Mouse (Mus musculus) midbrain, postnatal 0 days (tissue): ENCODE results near the gene Myo5a. TPM values are rescaled to one million over a fixed set of nuclear protein-coding genes. Genes with fewer than 3 reads are reported as not detected.

Experiments
- ATAC-seq: fragments of 200-750 bp; cut with Nextera tagmentation; 2 replicates; pipeline ENCODE4 v1.8.0; 2017; ENCODE audit warnings: moderate number of reproducible peaks, mild to moderate bottlenecking, moderate TSS enrichment, moderate library complexity; ENCODE audit not compliant: low FRiP score
- DNase-seq: peaks from one replicate; pipeline ENCODE4 v3.0.0-alpha.2; 2015; ENCODE audit warnings: low spot score
- H3K27ac ChIP-seq: fragments of 300-500 bp; sonication (generic); 2 replicates; pipeline ENCODE4 v1.5.1; 2014; ENCODE audit warnings: low read depth, mild to moderate bottlenecking, low read length, mixed read lengths
- H3K27me3 ChIP-seq: fragments of 300-500 bp; sonication (generic); 2 replicates; pipeline ENCODE4 v1.6.1; 2014; ENCODE audit warnings: low read length, control low read depth, mixed read lengths; ENCODE audit not compliant: insufficient read depth
- H3K36me3 ChIP-seq: fragments of 300-500 bp; sonication (generic); 2 replicates; pipeline ENCODE4 v1.6.1; 2014; ENCODE audit warnings: low read length, control low read depth, mixed read lengths; ENCODE audit not compliant: insufficient read depth
- H3K4me1 ChIP-seq: fragments of 300-500 bp; sonication (generic); 2 replicates; pipeline ENCODE4 v1.6.1; 2014; ENCODE audit warnings: mild to moderate bottlenecking, control low read depth, antibody characterized with exemption, low read length, mixed read lengths; ENCODE audit not compliant: insufficient read depth
- H3K4me2 ChIP-seq: fragments of 300-500 bp; sonication (generic); 2 replicates; pipeline ENCODE4 v1.6.1; 2014; ENCODE audit warnings: low read depth, mild to moderate bottlenecking, low read length, mixed read lengths; ENCODE audit not compliant: poor library complexity, severe bottlenecking
- H3K4me3 ChIP-seq: fragments of 300-500 bp; sonication (generic); 2 replicates; pipeline ENCODE4 v1.5.1; 2014; ENCODE audit warnings: low read depth, mild to moderate bottlenecking, low read length, moderate library complexity
- H3K9ac ChIP-seq: fragments of 300-500 bp; sonication (generic); replicated peaks from 2 replicates; pipeline ENCODE4 v1.6.1; 2014; ENCODE audit warnings: mild to moderate bottlenecking, low read length, moderate library complexity, mixed read lengths; ENCODE audit not compliant: poor library complexity, severe bottlenecking
- H3K9me3 ChIP-seq: fragments of 300-500 bp; sonication (generic); 2 replicates; pipeline ENCODE4 v1.6.1; 2016; ENCODE audit warnings: low read length, control low read depth
- CTCF ChIP-seq: IDR thresholded peaks from 2 replicates; pipeline ENCODE4 v1.5.1; 2016; ENCODE audit warnings: antibody characterized with exemption, mild to moderate bottlenecking
- WGBS: fragments of 180-500 bp; shearing (Covaris S2); extraction: QIAGEN DNeasy Blood & Tissue Kit; methylation state at CpG from one replicate; pipeline ENCODE4 v1.1.7; 2014; 5-methylcytosine and 5-hydroxymethylcytosine counted together
- polyA plus RNA-seq: library from polyadenylated mRNA; unstranded; fragments of >200 nt; fragmentation: Nextera tagmentation; extraction: Ambion mirVana; gene quantifications from 2 replicates; pipeline ENCODE4 v1.2.1, GENCODE M21; 2015
- total RNA-seq: library from RNA; depleted of rRNA; stranded (reverse); fragments of >200 nt; gene quantifications from 2 replicates; pipeline ENCODE4 v1.2.3, GENCODE M21; 2014

The Myo5a gene
- total and polyA plus RNA-seq, 2 experiments from 2014 or later, result 37.8 to 125 TPM

GRCm38 (mm10) chr9:75041840-75042525 is 28.8 kb upstream of the Myo5a start:
- 80% methylated on average over 2 of the region's 2 CpGs for WGBS
- no peak for DNase-seq
- no peak overlapping the region for H3K4me2 ChIP-seq
- H3K36me3 ChIP-seq, result peaks cover 5% of the 10 kb centered on the region; the same call in 1 of the 2 replicates
- peak; percentile 58 for TF ChIP-seq CTCF
- H3K27me3 ChIP-seq, result no peaks in the 10 kb centered on the region
- H3K27ac ChIP-seq, result no peak overlapping the region
- H3K4me1 ChIP-seq, result no peaks in the 10 kb centered on the region
- H3K9me3 ChIP-seq, result no peaks in the 10 kb centered on the region
- H3K9ac ChIP-seq, result no peak overlapping the region
- H3K4me3 ChIP-seq, result no peak overlapping the region
- ATAC-seq, result no peak

- no peak overlapping the region for H3K9ac ChIP-seq
- H3K27ac ChIP-seq, result no peak overlapping the region
- DNase-seq, result no peak
- H3K36me3 ChIP-seq, result peaks cover 8% of the 10 kb centered on the region; the same call in 1 of the 2 replicates
- H3K27me3 ChIP-seq, result no peaks in the 10 kb centered on the region
- H3K9me3 ChIP-seq, result no peaks in the 10 kb centered on the region
- no peak overlapping the region for H3K4me3 ChIP-seq
- H3K4me2 ChIP-seq, result no peak overlapping the region
- TF ChIP-seq CTCF, result no peak
- 95% methylated on average over 2 of the region's 2 CpGs for WGBS
- ATAC-seq, result no peak
- no peaks in the 10 kb centered on the region for H3K4me1 ChIP-seq
Observed at GRCm38 (mm10) chr9:75043191-75043590, 27.6 kb upstream of the Myo5a start.

DNA sequence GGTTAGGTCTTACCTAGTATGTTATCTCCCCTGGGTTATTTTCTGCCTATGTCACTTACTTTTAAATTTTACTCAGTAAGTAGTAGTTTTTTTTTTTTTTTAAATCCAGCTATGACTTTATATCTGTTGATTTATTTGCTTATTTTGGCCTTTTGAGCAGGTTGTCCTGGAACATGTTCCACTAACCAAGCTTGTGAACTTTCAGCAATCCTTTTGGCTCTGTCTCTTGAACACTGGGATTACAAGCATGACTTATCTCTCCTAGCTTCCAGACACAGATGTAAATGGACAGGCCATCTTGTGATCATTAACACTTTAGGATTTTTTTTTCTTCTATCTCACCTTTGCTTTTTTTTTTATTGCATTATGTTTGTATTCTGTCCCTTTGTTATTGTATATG is 23.7 kb upstream of the Myo5a start:
- no peaks in the 10 kb centered on the region for H3K27me3 ChIP-seq
- H3K36me3 ChIP-seq, result peaks cover 8% of the 10 kb centered on the region; the same call in 1 of the 2 replicates
- no peak for ATAC-seq
- H3K4me3 ChIP-seq, result no peak overlapping the region
- no peaks in the 10 kb centered on the region for H3K4me1 ChIP-seq
- H3K9me3 ChIP-seq, result no peaks in the 10 kb centered on the region
- no peak overlapping the region for H3K4me2 ChIP-seq
- DNase-seq, result no peak
- no peak overlapping the region for H3K27ac ChIP-seq
- TF ChIP-seq CTCF, result no peak
- H3K9ac ChIP-seq, result no peak overlapping the region

GRCm38 (mm10) chr9:75049100-75049499 is 21.7 kb upstream of the Myo5a start:
- H3K4me2 ChIP-seq, result no peak overlapping the region
- H3K9me3 ChIP-seq, result no peaks in the 10 kb centered on the region
- no peak overlapping the region for H3K9ac ChIP-seq
- ATAC-seq (no peak), DNase-seq (no peak)
- H3K27me3 ChIP-seq, result no peaks in the 10 kb centered on the region
- TF ChIP-seq CTCF, result no peak
- H3K4me1 ChIP-seq, result no peaks in the 10 kb centered on the region
- WGBS, result 80% methylated on average over 3 of the region's 3 CpGs
- peaks cover 8% of the 10 kb centered on the region; the same call in 1 of the 2 replicates for H3K36me3 ChIP-seq
- H3K4me3 ChIP-seq, result no peak overlapping the region
- no peak overlapping the region for H3K27ac ChIP-seq

DNA sequence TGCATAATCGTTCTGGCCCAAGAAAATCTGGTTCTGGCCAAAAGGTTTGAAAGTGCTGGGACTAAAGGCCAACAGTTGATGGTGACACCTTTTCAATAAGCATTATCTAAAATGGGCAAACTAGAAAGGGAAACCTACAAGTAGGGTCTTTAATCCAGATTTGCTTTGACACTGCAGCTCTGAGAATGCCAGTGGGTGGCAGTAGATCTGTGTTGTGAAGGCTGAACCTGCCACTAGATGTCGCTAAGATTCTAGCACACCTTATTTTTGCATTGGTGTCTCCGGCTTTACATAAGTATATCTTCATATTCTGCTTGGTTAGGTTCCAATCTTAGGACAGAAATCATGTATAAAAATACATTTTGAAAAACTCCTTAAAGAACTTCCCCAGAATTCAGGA is 20.8 kb upstream of the Myo5a start:
- ATAC-seq (0 out of 2 replicates have a peak, but pooled peaks have one; percentile 56), DNase-seq (peak; percentile 89)
- no peak overlapping the region for H3K4me3 ChIP-seq
- no peaks in the 10 kb centered on the region for H3K9me3 ChIP-seq
- 21% methylated on average over 3 of the region's 3 CpGs for WGBS
- peak; percentile 99 for TF ChIP-seq CTCF
- H3K4me2 ChIP-seq, result no peak overlapping the region
- H3K27me3 ChIP-seq, result no peaks in the 10 kb centered on the region
- no peaks in the 10 kb centered on the region for H3K4me1 ChIP-seq
- H3K9ac ChIP-seq, result no peak overlapping the region
- H3K27ac ChIP-seq, result no peak overlapping the region
- peaks cover 8% of the 10 kb centered on the region; the same call in 1 of the 2 replicates for H3K36me3 ChIP-seq

GRCm38 (mm10) chr9:75051841-75052240 is 19.0 kb upstream of the Myo5a start:
- Histone ChIP-seq H3K4me2 (no peak overlapping the region), H3K9ac (no peak overlapping the region), H3K36me3 (peaks cover 8% of the 10 kb centered on the region; the same call in 1 of the 2 replicates), H3K4me1 (no peaks in the 10 kb centered on the region), H3K27ac (no peak overlapping the region), H3K4me3 (no peak overlapping the region), H3K27me3 (no peaks in the 10 kb centered on the region), H3K9me3 (no peaks in the 10 kb centered on the region)
- 84% methylated on average over 4 of the region's 4 CpGs for WGBS
- DNase-seq (no peak), ATAC-seq (no peak)
- no peak for TF ChIP-seq CTCF
